Mouse (Mus musculus): Measurements from ENCODE around the gene Ache.

The Ache gene

GRCm38 (mm10) chr5:137295712-137296111 lies 8.4 kb downstream of the Ache start:
- in situ Hi-C loops (cut with MboI): no loop called here

DNA sequence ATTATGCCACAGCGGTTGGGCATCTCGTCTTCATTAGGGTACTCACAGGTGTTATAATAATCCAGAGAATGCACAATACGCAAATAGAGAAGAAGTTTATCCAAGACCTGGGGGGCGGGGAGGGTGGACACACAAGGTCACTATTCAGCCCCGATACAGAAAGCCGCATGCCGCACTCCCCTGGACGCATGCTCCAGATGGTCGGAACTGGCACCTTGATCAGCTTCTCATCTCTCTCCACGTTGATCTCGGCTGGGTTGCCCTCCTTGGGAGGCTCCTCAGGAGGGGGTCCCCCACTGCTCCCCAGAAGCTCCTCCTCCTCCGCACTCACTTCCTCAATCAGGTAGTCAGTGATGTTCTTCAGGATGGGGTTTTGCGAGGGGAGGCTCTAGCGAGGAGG lies 9.8 kb downstream of the Ache start:
- in situ Hi-C loops (cut with MboI): no loop called here

DNA sequence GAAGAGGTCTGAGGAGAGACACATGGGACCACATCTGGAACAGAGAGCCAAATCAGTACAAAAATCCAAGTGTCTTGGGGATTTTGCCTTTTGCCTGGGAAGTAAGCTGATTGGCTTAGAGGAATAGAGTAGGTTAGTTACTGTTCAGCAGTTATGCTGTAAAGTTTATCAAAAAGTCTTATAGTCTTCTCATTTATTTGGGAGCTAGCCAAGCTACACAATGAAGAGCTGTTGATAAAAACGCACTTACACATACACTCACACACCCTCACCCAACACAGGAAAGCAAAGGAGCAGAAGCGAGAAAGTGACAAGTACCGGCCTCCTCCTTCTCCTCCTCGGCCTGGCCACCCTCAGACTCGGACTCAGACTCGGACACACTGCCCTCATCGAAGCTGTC lies 11.9 kb downstream of the Ache start:
- in situ Hi-C loops (cut with MboI): no loop called here

GRCm38 (mm10) chr5:137301253-137301652 lies 13.9 kb downstream of the Ache start:
- in situ Hi-C loops (cut with MboI): no loop called here

- in situ Hi-C loops (cut with MboI): no loop called here
Observed at GRCm38 (mm10) chr5:137303609-137304008, 16.3 kb downstream of the Ache start.

- in situ Hi-C loops (cut with MboI): no loop called here
Observed at GRCm38 (mm10) chr5:137304165-137304564, 16.8 kb downstream of the Ache start.

DNA sequence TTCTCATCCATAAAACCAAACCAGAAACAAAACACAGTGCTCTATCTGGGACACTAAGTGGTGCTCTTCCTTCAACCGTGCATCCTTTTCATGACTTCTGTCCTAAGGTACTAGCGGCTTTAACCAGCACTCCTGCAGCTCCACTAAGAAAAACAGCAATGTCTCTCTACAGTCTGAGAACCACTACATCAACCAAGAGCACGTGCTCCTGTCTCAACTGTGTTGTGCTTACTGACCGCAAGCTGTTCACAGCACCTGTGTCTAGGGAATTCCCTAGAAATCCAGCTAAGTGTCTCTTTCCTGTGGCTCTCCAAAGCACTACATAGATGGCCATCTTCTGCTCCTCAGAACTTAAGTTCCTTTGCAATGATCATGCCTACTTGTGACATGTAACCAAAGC lies 17.5 kb downstream of the Ache start:
- in situ Hi-C loops (cut with MboI): no loop called here

- in situ Hi-C loops (cut with MboI): no loop called here
Observed at GRCm38 (mm10) chr5:137305822-137306221, 18.5 kb downstream of the Ache start.

DNA sequence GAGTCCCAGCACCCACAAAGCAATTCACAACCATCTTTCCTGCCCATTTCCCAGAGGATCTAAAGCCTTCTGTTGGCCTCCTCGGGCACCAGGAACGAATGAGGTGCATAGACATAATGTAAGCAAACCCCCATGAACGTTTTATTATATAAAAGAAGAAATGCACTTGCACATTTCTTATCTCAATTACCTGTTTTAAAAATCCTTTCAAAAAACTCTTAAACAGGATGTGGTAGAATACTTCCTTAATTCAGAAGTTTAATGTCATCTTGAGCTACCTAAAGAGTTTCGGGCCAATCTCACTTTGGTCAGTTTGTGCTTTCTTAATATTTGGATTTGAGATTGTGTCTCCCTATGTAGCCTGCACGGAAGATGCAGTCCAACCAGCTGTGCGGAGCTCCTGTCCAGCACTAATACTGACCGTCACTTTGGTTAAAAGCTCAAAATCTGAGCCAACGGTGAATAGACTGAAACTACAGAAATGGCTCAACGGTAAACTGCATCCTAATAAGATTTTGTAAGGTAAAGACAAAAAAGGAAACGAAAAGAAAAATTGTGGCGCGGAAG lies 19.2 kb downstream of the Ache start:
- in situ Hi-C loops (cut with MboI): no loop called here

- in situ Hi-C loops (cut with MboI): no loop called here
Observed at GRCm38 (mm10) chr5:137307071-137307912, 20.0 kb downstream of the Ache start, which contains the start of gene Srrt. TSS of gene Srrt (minus strand) at chr5:137307674.

GRCm38 (mm10) chr5:137308356-137308755 lies 21.0 kb downstream of the Ache start:
- in situ Hi-C loops (cut with MboI): no loop called here

- in situ Hi-C loops (cut with MboI): no loop called here
Observed at GRCm38 (mm10) chr5:137313466-137314192, 26.3 kb downstream of the Ache start.

DNA sequence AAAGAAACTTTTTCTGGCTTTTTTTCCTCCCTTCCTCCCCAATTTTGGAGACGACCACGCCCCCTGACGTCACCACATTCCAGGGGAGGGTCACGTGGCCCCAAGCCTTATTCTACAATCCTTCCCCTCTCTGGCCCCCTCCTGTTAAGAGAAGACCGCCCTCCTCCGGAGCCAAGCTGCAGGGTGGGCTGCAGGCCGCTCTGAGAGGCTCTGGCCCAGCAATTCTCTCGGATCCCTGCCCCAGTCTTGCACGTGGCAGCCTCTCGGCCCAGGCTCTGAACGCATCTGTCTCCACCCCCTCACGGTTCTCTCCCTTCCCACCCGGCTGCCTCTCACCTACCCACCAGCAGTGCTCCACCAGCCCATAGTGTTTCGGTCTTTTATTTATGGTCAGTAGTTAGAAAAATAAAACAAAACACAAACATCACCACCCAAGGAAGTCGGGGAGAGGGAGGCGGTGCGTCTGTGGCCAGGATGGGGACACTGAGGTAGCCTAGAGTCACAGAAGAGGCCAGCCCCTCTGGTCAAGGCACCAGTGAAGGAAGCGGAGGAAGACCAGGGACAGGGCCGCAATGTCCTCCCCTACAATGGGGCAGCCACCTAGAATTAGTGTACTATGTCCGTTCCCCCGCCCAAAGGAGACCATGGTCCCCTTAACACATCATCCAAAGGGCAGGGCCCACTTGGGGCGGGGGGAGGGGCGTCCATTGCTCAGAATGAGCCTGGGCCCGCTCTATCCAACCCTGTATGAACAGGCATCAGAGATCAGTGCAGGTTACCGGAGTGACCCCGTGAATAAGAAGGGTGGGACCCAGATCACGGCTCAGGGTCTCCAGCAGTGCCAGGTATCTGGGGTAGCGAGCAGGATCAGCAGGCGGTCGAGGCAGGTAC lies 27.1 kb downstream of the Ache start, which contains the start of gene Trip6:
Trip6 (minus strand) TSS at position 212 of the 891 bp plus-strand sequence.
- in situ Hi-C loops (cut with MboI): no loop called here

DNA sequence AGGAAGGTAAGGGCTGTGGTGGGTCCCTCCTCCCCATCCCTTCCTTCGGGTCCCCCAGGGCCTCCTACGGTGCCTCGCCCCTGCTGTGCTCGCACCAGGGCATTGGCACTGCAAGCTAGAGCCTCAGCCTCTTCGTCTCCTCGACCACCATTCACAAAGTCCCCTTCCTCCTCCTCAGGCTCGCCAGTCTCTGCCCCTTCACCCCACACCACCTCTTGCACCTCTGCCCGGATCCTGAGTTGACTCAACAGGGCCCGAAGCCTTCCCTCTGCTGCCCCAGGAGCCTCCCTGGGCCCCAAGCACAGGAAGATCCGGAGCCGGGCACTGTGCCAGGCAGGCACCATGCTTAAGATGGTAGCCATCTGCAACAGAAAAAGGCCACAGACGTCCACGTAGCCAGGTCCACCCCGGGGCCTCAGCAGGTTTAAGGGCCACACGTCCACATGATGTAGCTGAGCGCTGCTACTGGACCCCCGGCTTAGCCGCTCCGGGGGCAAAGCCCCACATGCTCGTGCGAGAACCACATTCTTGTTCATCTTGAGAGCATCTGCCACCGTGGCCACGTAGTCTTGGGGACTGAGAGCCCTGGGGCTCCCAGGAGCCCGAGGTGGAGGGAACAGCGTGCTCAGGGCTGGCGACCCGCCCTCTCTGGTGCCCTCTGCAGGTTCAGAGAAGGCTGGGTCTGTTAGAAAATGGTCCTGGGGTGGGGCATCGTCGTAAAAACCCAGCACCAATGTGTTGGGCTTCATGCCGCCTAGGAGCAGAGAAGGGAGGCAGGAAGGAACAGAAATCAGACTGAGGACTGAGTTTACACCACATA lies 28.0 kb downstream of the Ache start:
- in situ Hi-C loops (cut with MboI): no loop called here

DNA sequence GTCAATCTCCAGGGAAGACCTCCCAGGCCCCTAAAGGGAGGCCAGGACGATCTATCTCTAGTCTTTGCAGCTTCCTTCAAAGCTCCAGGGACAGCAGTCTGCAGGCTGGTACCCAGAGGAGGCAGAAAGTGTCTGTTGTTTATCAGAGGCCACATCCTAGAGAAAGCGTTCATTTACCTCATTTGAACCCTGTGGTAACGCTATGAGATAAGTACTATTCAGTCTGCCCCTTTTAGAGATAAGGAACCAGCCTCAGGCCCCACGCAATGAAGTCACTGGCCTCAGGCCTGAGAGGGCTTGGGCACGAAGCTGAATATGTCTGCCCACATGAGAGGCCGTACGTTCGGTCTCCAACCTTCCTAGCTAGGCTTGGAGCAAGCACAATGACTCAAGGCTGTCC lies 30.0 kb downstream of the Ache start:
- in situ Hi-C loops (cut with MboI): no loop called here

- in situ Hi-C loops (cut with MboI): no loop called here
Observed at GRCm38 (mm10) chr5:137318570-137318969, 31.3 kb downstream of the Ache start.

GRCm38 (mm10) chr5:137320996-137321395 lies 33.7 kb downstream of the Ache start:
- in situ Hi-C loops (cut with MboI): no loop called here

- in situ Hi-C loops (cut with MboI): no loop called here
Observed at GRCm38 (mm10) chr5:137330910-137331309, 43.6 kb downstream of the Ache start.

GRCm38 (mm10) chr5:137332857-137333511 lies 45.7 kb downstream of the Ache start:
- in situ Hi-C loops (cut with MboI): no loop called here

- in situ Hi-C loops (cut with MboI): no loop called here
Observed at GRCm38 (mm10) chr5:137333512-137334174, 46.3 kb downstream of the Ache start, which contains the start of gene Slc12a9. TSS of gene Slc12a9 (minus strand) at chr5:137333597.

Data from mature B cell (primary cell).